Mouse (Mus musculus): ENCODE data around the gene Mef2c.

Mef2c gene

DNA sequence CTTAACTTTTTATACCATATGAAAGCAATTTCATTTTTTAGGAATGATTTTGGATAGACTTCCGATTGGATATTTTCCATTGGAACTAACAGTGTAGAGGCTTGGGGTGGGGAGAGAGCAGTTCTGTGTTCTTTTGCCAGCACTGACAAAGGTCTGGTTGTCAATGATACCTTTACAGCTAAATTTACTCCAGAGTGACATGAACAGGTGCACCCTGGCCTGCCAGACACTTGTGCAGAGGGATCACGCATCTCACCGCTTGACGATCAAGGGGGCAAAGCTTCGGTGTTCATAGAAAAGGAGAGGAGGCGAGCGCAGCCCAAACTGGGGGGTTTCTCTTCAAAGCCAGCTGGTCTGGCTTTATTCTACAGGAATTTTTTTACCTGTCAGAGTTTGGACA lies at the start of gene Mef2c:
Mef2c (plus strand) TSS at position 116 of the 400 bp plus-strand sequence.
- DNase-seq (ENCODE audit: low spot score in 2 of 2) = no peak

DNA sequence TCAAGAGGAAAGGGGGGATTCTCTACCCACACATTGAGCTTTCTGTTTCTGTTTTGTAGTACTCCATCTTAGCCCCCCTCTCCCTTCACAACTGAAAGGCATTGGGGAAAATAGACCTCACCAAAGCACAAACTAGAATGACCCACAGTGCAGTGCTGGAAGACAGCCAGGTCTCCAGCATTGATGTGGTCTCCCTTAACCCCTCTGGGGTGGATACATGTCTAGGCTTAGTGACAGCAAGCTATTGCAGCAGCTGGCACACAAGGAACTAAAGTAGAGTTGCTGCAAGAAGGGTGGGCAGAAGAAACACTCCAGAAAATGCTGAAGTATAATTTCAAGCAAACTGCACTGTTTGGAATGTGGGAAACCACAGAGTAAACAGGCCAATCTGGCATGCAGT lies 45.1 kb upstream of the Mef2c start:
- no peak for DNase-seq (ENCODE audit: low spot score in 2 of 2)

DNA sequence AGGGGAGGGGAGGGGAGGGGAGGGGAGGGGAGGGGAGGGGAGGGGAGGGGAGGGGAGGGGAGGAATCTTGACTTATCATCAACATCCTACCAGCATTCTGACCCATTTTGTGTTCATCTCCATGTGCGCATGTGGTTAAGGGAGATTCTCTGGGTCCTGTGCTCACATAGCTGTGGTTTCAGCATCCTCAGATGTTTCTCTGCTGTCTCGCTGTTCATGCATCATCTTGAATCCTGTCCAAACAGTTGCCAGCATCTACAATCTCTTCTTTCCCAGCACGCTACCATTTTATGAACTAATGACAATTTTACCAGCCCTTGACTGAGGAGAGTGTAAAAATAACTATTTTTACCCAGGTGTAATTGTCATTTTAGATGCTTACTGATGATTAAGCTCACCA lies 44.2 kb upstream of the Mef2c start:
- DNase-seq (ENCODE audit: low spot score in 2 of 2) = no peak

- no peak for DNase-seq (ENCODE audit: low spot score in 2 of 2)
These were observed 43.2 kb upstream of the Mef2c start for GRCm38 (mm10) chr13:83460620-83461019.

GRCm38 (mm10) chr13:83461556-83461955 lies 42.3 kb upstream of the Mef2c start:
- DNase-seq (ENCODE audit: low spot score in 2 of 2) = no peak

DNA sequence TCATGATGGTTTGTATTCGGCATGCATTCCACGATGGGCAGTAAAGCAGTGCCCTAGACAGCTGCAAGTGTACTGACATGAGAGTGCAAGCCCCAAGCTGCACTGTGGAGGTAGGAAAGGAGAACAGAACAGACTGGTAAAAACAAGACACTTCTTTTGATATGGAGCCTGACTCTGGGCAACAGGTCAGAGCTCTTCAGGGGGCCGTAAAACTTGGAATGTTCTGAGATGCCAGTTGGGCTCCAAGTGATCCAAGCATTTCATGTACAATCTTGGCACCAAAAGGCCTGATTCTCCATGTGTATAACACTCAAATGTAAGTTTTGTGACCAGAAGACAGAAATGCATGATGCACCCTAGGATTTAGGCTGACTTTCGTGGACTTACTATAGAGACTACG lies 37.1 kb upstream of the Mef2c start:
- no peak for DNase-seq (ENCODE audit: low spot score in 2 of 2)

DNA sequence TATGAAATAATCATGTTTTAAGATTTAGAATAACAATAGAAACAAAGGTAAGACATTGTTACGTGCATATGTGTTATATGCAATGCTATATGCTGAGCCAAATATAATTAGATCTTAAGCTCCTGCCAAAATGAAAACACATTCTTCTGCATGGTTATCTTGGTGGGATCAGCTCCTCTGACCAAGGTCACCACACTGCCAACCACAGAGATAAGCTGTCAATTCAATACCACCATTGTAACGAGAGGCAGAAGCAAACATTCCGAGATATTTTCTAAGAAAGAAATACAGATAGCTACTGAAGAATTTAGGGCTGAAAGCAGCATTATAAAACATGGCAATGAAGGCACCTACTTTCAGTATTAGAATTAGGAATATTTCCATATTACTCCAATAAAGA lies 35.0 kb upstream of the Mef2c start:
- DNase-seq (ENCODE audit: low spot score in 2 of 2) = no peak

DNA sequence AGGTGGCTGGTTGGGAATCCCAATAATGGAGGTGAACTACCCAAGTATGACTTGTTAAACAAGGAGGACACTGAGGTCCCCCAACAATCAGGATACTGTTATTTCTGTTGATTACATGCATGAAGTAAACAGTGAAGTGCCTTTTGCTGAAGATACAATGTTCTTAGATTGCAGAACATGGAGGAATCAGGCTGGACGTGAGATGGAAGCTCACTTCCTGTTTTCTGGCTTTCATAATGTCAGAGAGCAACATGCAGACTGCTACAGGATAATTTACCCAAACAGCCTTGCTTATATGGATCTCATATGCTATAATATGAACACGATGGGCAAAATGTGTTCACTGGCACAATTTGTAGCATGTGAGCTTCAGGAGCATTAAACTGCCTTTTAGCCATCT lies 30.1 kb upstream of the Mef2c start:
- DNase-seq (ENCODE audit: low spot score in 2 of 2) = no peak

- no peak for DNase-seq (ENCODE audit: low spot score in 2 of 2)
These were observed 23.4 kb upstream of the Mef2c start for GRCm38 (mm10) chr13:83480388-83480787.

DNA sequence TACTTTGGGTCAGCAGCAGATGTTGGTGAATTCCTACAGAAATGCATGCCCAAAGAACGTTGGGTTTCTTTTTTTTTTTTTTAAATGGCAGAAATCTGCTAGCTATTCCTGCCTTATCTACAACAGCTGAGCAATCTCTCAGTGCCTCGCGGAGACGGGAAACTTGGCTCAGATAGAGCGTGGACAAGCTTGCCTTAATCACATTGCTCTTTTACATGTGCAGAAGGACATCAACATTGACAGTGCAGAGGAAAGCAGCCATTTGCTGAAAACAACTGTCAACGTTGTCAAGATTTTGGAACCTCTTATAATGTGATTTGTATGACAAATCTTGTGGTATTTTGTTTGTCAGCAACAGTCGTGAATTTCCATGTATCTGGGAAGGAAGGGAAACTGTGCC lies 22.5 kb upstream of the Mef2c start:
- DNase-seq (ENCODE audit: low spot score in 2 of 2) = peak; percentile 42 to 76

- no peak for DNase-seq (ENCODE audit: low spot score in 2 of 2)
These were observed 21.7 kb upstream of the Mef2c start for GRCm38 (mm10) chr13:83482087-83482486.

- DNase-seq (ENCODE audit: low spot score in 2 of 2) = no peak
These were observed 19.6 kb upstream of the Mef2c start for GRCm38 (mm10) chr13:83484215-83484614.

- no peak for DNase-seq (ENCODE audit: low spot score in 2 of 2)
These were observed 19.0 kb upstream of the Mef2c start for GRCm38 (mm10) chr13:83484721-83485369.

GRCm38 (mm10) chr13:83492051-83492450 lies 11.8 kb upstream of the Mef2c start:
- no peak for DNase-seq (ENCODE audit: low spot score in 2 of 2)

DNA sequence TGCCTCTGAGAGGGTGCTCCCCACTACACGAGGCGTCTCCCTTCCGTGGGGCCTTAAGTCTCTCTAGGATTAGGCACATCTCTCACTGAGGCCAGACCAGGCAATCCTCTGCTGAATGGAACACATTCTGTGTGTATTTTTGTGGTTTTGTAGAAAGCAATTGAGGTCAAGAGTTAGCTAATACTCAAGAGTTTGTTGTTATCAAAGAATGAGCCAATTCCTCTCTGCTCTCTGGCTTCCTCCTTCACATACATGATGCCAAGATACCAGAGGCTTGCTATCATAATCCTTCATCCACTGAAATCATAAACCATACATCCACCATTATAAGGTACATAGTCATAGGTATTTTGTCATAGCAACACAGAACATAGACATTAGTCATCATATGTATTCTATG lies 6.1 kb upstream of the Mef2c start:
- no peak for DNase-seq (ENCODE audit: low spot score in 2 of 2)

- DNase-seq (ENCODE audit: low spot score in 2 of 2) = no peak
These were observed 4.3 kb upstream of the Mef2c start for GRCm38 (mm10) chr13:83499526-83499925.

DNA sequence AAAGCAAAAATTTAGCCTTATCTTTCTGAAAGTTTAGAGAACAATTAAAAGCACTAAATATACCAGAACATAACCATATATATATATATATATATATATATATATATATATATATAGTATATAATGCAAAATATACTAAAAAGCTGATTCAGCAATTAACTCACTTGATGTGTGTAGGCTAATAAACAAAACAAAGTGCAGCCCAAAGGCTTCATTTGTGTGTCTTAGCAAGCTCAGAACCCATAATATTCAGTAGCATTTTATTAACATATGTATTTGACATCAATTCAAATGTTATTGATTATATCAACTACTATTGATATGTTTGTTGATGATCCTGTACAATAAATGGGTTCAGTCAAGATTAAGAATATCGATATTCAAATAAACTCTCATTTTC lies 3.9 kb downstream of the Mef2c start:
- no peak for DNase-seq (ENCODE audit: low spot score in 2 of 2)

GRCm38 (mm10) chr13:83515013-83515547 lies 11.2 kb downstream of the Mef2c start:
- no peak for DNase-seq (ENCODE audit: low spot score in 2 of 2)

GRCm38 (mm10) chr13:83517660-83518609 lies 14.1 kb downstream of the Mef2c start:
- peak; percentile 84 to 91 for DNase-seq (ENCODE audit: low spot score in 2 of 2)

DNA sequence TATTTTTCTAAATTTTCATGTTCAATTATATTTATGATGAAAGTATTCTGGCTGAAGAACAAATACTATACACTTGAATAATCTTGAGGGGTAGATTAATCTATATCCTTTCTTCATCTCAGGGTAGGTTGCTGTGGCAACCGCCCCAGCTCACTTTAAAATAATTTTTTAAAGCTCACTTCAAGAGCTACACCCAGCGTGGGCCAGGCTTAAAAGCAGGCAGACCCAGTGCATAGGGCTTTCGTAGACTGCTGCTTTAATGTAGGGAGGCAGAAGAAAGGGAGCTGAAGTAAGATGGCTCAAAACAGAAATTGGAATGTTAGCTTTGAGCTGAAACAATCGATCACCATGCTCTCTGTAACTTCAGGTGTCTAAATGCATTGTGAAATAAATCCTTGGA lies 17.0 kb downstream of the Mef2c start:
- peak; percentile 62 to 70 for DNase-seq (ENCODE audit: low spot score in 2 of 2)

- DNase-seq (ENCODE audit: low spot score in 2 of 2) = peak; percentile 71 to 81
These were observed 19.6 kb downstream of the Mef2c start for GRCm38 (mm10) chr13:83523232-83523969.

Data from right cerebral cortex, postnatal 10 days (tissue).